Mouse (Mus musculus): ENCODE results near the gene P2rx7. TPM values are rescaled to one million over a fixed set of nuclear protein-coding genes. Genes with fewer than 3 reads are reported as not detected.

The P2rx7 gene
- polyA plus RNA-seq, 1 experiment from 2014 or later: 46.6 TPM

GRCm38 (mm10) chr5:122690486-122690885 is 46.8 kb downstream of the P2rx7 start:
- no peaks in the 10 kb centered on the region for H3K36me3 ChIP-seq (ENCODE audit: inconsistent target)

DNA sequence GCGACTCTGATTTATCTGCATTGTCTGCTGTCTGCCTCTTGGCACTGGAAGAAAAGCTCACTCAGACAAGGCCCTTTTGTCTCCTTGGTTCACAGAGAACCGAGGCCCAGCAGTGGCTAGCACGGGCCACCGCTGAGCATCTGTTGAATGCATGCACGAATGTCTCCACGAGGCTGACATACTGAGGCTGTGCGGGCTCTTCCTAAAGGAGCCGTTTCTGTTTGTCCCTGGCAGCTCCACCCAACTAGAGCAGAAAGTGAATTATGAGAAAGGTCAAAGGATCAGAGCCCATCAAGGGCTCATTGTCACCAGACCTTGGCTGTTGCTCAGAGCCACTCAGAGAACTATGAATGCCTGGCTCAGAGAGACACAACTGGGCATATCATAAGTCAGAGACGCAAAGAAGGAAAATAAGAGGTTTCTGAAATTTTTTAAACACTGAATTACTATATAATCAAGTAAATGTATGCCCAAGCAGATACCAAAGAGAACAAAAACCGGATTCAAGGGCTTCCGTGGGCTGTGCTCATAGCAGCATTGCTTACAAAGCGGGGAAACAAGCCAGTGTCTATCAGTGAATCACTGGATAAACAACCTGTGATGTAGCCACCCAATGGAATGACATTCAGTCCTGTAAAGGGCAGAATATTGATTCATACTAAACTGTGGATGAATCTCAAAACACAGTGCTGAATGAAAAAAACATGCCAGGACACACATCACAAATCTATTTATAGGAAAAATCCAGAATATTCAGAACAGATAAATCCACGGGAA is 49.9 kb downstream of the P2rx7 start:
- Histone ChIP-seq H3K79me2 (ENCODE audit: inconsistent target) (no peaks in the 10 kb centered on the region), H3K36me3 (ENCODE audit: inconsistent target) (no peaks in the 10 kb centered on the region), H3K4me3 (ENCODE audit: inconsistent target) (no peak overlapping the region), H3K27ac (no peak overlapping the region)
- 83% methylated on average over 13 of the region's 13 CpGs for WGBS (ENCODE audit: missing documents)

More at GRCm38 (mm10) chr5:122690486-122690885, 46.8 kb downstream of the P2rx7 start:
- Histone ChIP-seq H3K79me2 (ENCODE audit: inconsistent target) (no peaks in the 10 kb centered on the region), H3K27ac (no peak overlapping the region), H3K4me3 (ENCODE audit: inconsistent target) (no peak overlapping the region)
- 96% methylated on average over 6 of the region's 6 CpGs for WGBS (ENCODE audit: missing documents)

DNA sequence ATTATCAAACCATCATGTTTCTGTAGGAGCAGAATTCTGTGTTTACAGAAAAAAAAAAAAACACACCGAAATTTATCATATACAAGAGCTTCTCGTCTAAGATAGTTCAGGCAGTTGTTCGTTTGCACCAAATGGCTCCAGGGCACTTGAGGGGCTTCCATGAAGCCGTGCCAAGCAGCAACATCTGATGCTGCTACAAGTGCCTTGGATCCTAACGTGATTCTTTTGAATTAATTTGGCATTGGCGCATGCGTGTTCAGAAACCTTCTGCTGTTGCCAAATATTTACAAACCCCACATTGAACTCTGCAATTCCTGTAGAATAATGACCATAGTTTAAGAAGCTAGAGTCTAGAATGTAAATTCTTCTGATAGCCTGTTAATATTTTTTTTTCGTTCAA is 51.8 kb downstream of the P2rx7 start:
- Histone ChIP-seq H3K4me3 (ENCODE audit: inconsistent target) (no peak overlapping the region), H3K79me2 (ENCODE audit: inconsistent target) (no peaks in the 10 kb centered on the region), H3K36me3 (ENCODE audit: inconsistent target) (no peaks in the 10 kb centered on the region), H3K27ac (no peak overlapping the region)
- 97% methylated on average over 8 of the region's 8 CpGs for WGBS (ENCODE audit: missing documents)

GRCm38 (mm10) chr5:122698041-122698700 is 54.5 kb downstream of the P2rx7 start:
- Histone ChIP-seq H3K27ac (no peak overlapping the region), H3K4me3 (ENCODE audit: inconsistent target) (no peak overlapping the region), H3K79me2 (ENCODE audit: inconsistent target) (no peaks in the 10 kb centered on the region), H3K36me3 (ENCODE audit: inconsistent target) (no peaks in the 10 kb centered on the region)
- 40% methylated on average over 10 of the region's 10 CpGs for WGBS (ENCODE audit: missing documents)

GRCm38 (mm10) chr5:122698701-122699060 is 55.0 kb downstream of the P2rx7 start:
- Histone ChIP-seq H3K79me2 (ENCODE audit: inconsistent target) (no peaks in the 10 kb centered on the region), H3K36me3 (ENCODE audit: inconsistent target) (no peaks in the 10 kb centered on the region), H3K4me3 (ENCODE audit: inconsistent target) (no peak overlapping the region), H3K27ac (no peak overlapping the region)
- 56% methylated on average over 9 of the region's 9 CpGs for WGBS (ENCODE audit: missing documents)

GRCm38 (mm10) chr5:122700109-122700836 is 56.6 kb downstream of the P2rx7 start:
- 76% methylated on average over 12 of the region's 12 CpGs for WGBS (ENCODE audit: missing documents)
- H3K4me3 ChIP-seq (ENCODE audit: inconsistent target): no peak overlapping the region

DNA sequence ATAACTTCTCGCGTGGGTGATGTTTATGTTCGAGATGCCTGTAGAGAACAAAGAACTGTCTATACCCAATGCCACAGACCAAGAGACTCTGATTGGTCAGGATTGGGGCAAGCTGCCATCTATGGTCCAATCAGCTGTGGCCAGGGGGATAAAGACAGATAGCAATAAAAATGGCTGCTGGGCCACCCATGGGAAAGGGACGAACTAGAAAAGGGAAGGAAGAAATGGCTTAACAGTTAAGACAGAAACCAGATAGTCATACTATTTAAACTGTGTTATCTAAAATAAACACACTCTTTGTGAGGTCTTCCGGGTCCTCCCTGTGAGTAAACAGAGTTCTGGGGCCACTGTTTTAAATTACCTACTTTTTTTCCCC is 57.1 kb downstream of the P2rx7 start:
- WGBS (ENCODE audit: missing documents): 49% methylated on average over 5 of the region's 5 CpGs
- Histone ChIP-seq H3K27ac (peak overlapping the region; percentile 91), H3K79me2 (ENCODE audit: inconsistent target) (no peaks in the 10 kb centered on the region), H3K36me3 (ENCODE audit: inconsistent target) (no peaks in the 10 kb centered on the region), H3K4me3 (ENCODE audit: inconsistent target) (no peak overlapping the region)

More at GRCm38 (mm10) chr5:122700109-122700836, 56.6 kb downstream of the P2rx7 start:
- H3K36me3 ChIP-seq (ENCODE audit: inconsistent target): no peaks in the 10 kb centered on the region
- no peaks in the 10 kb centered on the region for H3K79me2 ChIP-seq (ENCODE audit: inconsistent target)
- peak overlapping the region; percentile 91; the same call in 1 of the 2 replicates for H3K27ac ChIP-seq

DNA sequence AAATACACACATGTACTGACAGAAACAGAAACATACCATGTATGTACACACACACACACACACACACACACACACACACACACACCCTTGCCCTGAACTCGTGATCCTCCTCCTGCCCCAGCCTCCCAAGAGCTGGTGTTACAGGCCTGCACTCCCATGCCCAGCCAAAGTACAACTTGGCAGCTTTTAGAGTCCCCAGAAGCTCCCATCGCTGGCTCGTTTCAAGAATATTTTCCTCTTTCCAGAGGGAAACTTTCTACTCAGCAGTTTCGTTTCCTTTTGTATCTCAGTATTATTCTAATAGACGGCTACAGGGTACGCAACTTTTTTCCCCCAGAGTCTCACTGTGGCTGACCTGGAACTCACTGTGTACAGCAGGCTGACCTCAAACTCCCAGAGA is 58.4 kb downstream of the P2rx7 start:
- H3K36me3 ChIP-seq (ENCODE audit: inconsistent target): no peaks in the 10 kb centered on the region
- WGBS (ENCODE audit: missing documents): 11% methylated on average over 6 of the region's 6 CpGs
- no peak overlapping the region for H3K4me3 ChIP-seq (ENCODE audit: inconsistent target)
- H3K27ac ChIP-seq: peak overlapping the region; percentile 91
- H3K79me2 ChIP-seq (ENCODE audit: inconsistent target): no peaks in the 10 kb centered on the region; the same call in 1 of the 2 replicates

- WGBS (ENCODE audit: missing documents): 86% methylated on average over 2 of the region's 2 CpGs
- Histone ChIP-seq H3K27ac (peak overlapping the region; percentile 79), H3K4me3 (ENCODE audit: inconsistent target) (no peak overlapping the region), H3K79me2 (ENCODE audit: inconsistent target) (peaks cover 10% of the 10 kb centered on the region), H3K36me3 (ENCODE audit: inconsistent target) (no peaks in the 10 kb centered on the region)
Observed at GRCm38 (mm10) chr5:122703574-122703973, 59.9 kb downstream of the P2rx7 start.

GRCm38 (mm10) chr5:122704571-122704970 is 60.9 kb downstream of the P2rx7 start:
- no peaks in the 10 kb centered on the region for H3K36me3 ChIP-seq (ENCODE audit: inconsistent target)
- WGBS (ENCODE audit: missing documents): 27% methylated on average over 4 of the region's 4 CpGs
- no peak overlapping the region for H3K4me3 ChIP-seq (ENCODE audit: inconsistent target)
- peak overlapping the region; percentile 79 for H3K27ac ChIP-seq
- peaks cover 20% of the 10 kb centered on the region for H3K79me2 ChIP-seq (ENCODE audit: inconsistent target)

DNA sequence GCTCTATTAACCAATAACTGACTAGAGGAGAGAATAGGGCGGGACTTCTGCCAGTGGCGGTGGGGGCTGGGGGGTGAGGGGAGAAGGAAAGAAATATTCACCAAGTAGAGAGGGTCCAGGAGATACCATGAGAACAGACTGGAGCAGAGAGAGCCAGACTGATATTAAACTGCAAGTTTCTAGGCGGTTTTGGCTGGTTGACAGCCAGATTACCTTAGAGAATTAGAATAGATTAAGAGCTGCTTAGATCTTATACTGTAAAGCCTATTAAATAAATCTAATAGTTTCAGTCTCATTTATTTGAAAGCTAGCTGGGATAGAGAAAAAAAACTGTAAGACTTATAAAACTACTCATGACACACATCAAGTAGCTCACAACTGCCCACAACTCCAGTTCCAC is 61.5 kb downstream of the P2rx7 start:
- Histone ChIP-seq H3K79me2 (ENCODE audit: inconsistent target) (peaks cover 26% of the 10 kb centered on the region), H3K36me3 (ENCODE audit: inconsistent target) (no peaks in the 10 kb centered on the region), H3K4me3 (ENCODE audit: inconsistent target) (no peak overlapping the region), H3K27ac (peak overlapping the region; percentile 79)
- 92% methylated on average over 3 of the region's 3 CpGs for WGBS (ENCODE audit: missing documents)

DNA sequence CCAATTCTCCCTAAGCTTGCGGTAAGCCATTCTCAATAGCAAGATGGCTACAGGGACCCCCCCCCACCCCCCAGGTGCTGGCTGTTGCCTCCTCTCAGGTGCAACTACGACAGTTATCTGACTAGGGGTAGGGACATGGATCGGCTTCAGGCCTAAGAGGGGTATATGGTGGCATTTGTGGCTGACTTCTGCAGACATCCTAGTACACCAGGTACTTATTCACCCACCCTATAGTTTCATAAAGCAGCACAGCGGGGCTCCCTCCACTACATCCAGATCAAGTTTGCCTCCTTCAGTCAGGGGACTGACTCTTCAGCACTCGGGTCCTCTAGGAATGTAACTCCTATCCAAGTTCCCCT is 63.2 kb downstream of the P2rx7 start:
- Histone ChIP-seq H3K4me3 (ENCODE audit: inconsistent target) (peak overlapping the region; percentile 30), H3K27ac (peak overlapping the region; percentile 97), H3K79me2 (ENCODE audit: inconsistent target) (peaks cover 43% of the 10 kb centered on the region), H3K36me3 (ENCODE audit: inconsistent target) (peaks cover 14% of the 10 kb centered on the region; the same call in 1 of the 2 replicates)
- WGBS (ENCODE audit: missing documents): 43% methylated on average over 5 of the region's 5 CpGs

GRCm38 (mm10) chr5:122707276-122708181 is 63.8 kb downstream of the P2rx7 start, which contains the start of gene P2rx4:
TSS of gene P2rx4 (plus strand) at chr5:122707544.
- peak within 1 kb of the TSS; percentile 73 for H3K4me3 ChIP-seq (ENCODE audit: inconsistent target)
- peaks cover 49% of the 10 kb centered on the region for H3K79me2 ChIP-seq (ENCODE audit: inconsistent target)
- WGBS (ENCODE audit: missing documents): 1% methylated on average over 66 of the region's 66 CpGs
- peaks cover 20% of the 10 kb centered on the region; the same call in 1 of the 2 replicates for H3K36me3 ChIP-seq (ENCODE audit: inconsistent target)
- H3K27ac ChIP-seq: peak within 1 kb of the TSS; percentile 97

DNA sequence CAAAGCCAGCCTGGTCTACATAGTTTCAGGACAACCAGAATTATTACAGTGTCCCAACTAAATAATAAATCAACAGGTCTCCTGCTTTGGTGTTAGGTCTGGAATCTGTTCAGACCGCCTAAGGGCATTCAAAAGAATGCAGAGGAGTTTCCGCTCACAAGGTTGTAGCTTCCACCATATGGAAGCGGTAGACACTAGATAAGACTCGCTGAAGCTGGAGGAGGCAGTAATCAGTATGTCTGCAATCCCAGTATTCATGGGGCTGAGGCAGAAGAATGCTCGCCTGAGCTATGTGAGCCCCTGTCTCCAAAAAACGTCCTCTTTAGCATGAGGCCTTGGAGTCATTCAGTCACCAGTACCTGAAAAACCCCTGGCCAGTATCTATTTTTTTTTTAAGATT is 65.1 kb downstream of the P2rx7 start:
- WGBS (ENCODE audit: missing documents): 93% methylated on average over 6 of the region's 6 CpGs
- H3K4me3 ChIP-seq (ENCODE audit: inconsistent target): peak overlapping the region; percentile 73
- no peak overlapping the region for H3K27ac ChIP-seq
- H3K79me2 ChIP-seq (ENCODE audit: inconsistent target): peaks cover 62% of the 10 kb centered on the region
- peaks cover 29% of the 10 kb centered on the region; the same call in 1 of the 2 replicates for H3K36me3 ChIP-seq (ENCODE audit: inconsistent target)
